Mouse (Mus musculus): ENCODE data around the gene Ptgs1.

- TF ChIP-seq FLI1 (IDR thresholded peaks at IDR 0.05; ENCODE audit: low read length) (peak; percentile 43; the same call in 1 of the 2 replicates), GATA1 (IDR thresholded peaks at IDR 0.05; ENCODE audit: borderline replicate concordance, low read length) (no peak)
Observed at GRCm38 (mm10) chr2:36230366-36230765, at the start of gene Ptgs1.

Data from megakaryocyte, embryonic 14.5 days (primary cell).